Mouse (Mus musculus): ENCODE measurements at regions not wholly inside any gene's neighbourhood (a gene's known extent, or its start where the extent isn't known, plus 50 kb on each side); places are given as distances from the start of the nearest gene placed in this dataset.

DNA sequence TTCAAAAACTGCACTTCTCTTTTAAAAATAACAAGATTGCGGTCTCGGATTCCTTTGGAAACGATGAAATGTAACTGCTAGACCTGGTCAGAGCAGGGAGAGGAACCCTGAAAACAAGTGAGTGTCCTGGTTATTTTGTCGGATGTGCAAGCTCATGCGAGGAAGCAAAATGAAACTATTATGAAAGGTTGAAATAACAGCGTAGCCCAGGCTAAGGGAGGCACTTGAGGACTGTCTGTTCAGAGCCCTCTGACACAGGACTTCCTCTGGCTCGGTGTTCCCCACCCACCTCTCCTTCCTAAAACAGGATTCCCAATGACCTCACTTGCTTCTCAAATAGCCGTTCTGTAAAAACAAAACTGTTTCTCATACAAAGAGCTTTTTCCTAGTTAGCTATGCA lies 51.3 kb upstream of the S1pr1 start:
- DNase-seq: no peak
- intact Hi-C loops (cut with DNase I): no loop called here

DNA sequence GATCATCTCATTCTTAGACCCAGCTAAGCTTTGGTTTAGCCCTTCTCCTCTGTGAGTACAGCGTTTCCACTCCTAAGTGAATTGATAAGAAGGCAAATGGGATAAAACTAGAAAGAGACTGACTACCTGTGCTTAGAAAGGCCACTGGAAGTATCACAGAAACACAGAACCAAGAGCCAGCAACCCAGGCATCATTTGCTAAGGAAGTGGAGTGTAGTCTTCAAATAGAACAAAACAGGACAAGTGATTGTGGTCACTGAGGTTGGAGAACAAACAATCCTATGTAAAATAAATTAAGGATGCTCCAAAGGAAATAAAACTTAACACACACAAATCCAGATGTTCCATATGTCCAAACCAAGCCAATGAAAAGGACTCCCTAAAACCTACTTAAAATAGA lies 53.4 kb upstream of the S1pr1 start:
- intact Hi-C loops (cut with DNase I): no loop called here
- no peak for DNase-seq

DNA sequence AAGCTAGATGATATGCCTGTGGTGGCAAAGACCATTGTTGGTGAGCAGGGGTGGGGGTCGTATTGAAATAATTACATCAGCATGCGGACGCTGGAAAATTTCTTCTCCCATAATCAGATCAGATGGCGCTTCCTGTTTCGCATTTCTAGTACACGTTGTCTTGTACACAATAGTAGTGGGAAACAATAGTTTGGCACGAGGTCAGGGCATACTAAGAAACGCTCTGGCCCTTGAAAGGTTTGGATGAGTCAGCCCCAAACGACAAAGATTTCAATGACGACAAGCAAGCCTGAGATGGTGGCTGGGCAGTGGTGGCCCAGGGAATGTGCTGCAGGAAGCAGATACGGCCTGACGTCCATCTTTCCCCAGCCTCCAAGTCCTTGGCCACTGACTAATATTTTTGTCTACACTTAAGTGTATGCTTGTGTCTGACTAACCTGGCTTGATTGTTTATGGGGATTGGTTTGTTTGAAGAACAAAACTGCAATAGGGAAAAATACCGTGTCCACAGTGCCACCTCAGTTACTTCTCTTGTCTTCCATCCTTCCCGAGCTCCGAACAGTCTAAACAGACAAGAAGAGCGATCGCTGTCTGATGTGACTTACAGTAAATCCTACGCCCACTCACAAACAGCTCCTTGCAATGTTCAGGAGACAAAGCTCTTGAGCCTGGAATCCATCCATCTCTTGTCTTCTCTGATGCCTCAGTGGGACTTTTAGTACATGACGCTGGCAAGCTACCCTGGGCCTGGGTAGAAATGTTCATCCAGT lies 54.1 kb upstream of the S1pr1 start:
- intact Hi-C loops (cut with DNase I): no loop called here
- DNase-seq: peak in 1 of 2 experiments; percentile 16

DNA sequence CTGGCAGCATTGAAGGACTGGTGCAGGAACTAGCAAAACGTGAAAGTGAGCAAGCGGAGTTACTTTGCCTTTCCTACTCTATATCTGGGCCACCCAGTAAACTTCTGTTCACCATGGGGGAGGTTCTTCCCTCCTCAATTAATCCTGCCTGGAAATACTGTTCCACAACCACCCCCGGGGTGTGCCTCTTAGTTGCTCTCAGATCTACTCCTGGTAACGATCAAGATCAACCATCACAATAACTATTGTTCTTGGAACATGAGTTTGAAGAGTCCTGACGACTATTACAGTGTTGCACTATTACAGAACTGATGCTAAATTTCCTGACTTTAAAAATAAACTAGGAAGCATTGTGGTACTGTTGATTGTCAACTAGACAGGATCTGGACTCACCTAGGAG lies 57.8 kb upstream of the S1pr1 start:
- intact Hi-C loops (cut with DNase I): no loop called here
- no peak for DNase-seq

DNA sequence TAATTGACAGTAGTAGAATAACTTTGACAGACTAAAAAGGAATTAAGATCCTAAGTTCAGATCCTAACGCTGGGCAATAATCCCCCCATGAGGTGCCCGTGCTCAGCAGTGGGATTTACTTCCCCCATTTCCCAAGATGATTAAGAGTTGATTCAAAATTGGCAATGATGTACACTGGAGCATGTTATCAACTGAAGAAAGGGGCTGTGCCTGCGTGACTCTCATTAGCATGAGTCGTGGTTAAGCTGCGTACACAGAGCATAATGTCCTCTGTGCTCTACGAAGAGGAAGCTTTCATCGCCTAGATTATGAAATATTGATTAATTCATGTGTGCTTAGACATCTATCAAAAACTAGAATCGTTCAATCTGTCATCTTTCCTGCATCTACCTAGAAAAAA lies 59.4 kb upstream of the S1pr1 start:
- intact Hi-C loops (cut with DNase I): no loop called here

DNA sequence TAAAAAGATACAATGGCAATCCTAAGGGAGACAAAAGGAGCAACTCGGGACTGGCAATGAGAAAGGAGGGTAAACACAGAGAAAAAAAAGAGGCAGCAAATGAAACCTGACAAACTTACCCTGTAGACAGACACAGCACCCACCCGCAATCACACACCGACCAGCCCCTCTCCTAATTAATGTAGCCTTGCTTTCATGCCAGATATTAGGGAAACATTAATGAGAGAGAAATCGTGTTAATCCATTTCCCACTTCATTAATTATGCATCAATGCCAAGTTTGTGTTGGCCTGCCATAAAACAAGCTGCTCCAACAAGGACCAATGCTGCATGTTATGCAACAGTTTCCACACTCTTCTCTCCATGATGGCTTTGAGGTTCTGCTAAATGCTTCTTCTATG lies 59.9 kb upstream of the S1pr1 start:
- no peak for DNase-seq
- intact Hi-C loops (cut with DNase I): no loop called here

More for the DNA sequence above, 59.4 kb upstream of the S1pr1 start:
- no peak for DNase-seq

GRCm38 (mm10) chr3:115779144-115779890 lies 64.4 kb upstream of the S1pr1 start:
- intact Hi-C loops (cut with DNase I): no loop called here
- no peak for DNase-seq

- intact Hi-C loops (cut with DNase I): no loop called here
- no peak for DNase-seq
These were observed 65.0 kb upstream of the S1pr1 start for GRCm38 (mm10) chr3:115779906-115780305.

DNA sequence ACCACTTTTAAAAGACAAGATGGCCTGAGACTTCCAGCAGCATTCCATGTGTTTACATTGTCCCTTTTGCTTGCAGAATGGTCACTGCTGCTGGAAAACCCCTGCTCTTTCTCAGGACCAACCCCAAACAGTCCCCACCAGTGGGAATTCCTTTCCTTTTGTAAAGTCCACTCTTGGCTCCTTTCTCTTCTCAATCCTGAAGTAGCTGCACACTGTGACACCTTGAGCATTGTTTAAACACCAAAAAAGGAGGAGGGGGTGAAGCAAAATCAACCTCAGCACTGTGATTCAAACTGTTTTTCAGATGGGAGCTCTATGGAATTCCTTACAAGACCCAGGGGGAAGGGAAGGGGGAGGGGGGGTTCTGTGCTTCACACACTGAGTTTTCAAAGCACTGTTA lies 67.9 kb upstream of the S1pr1 start:
- intact Hi-C loops (cut with DNase I): no loop called here

DNA sequence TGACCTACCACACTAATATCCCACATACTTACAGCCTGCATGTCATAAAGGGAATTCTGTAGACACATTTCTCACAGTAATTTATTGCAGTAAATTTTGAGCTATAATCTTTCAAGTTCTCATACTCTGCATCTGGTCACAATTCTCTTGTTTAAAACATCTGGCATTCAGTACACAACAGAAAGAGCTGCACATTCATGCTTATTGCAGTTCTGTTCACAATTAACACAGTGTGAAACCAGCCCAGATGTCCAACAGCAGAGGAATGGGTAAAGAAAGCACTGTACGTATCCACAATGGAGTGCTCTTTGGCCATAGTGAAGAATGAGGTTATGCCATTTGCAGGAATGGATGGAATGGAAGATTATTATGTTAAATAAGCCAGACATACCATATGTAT lies 72.5 kb upstream of the S1pr1 start:
- intact Hi-C loops (cut with DNase I): no loop called here
- DNase-seq: no peak

More for the DNA sequence above, 67.9 kb upstream of the S1pr1 start:
- no peak for DNase-seq

- intact Hi-C loops (cut with DNase I): no loop called here
These were observed 73.7 kb upstream of the S1pr1 start for GRCm38 (mm10) chr3:115788525-115788924.

GRCm38 (mm10) chr3:115789063-115789462 lies 74.2 kb upstream of the S1pr1 start:
- no peak for DNase-seq
- intact Hi-C loops (cut with DNase I): no loop called here

More at GRCm38 (mm10) chr3:115788525-115788924, 73.7 kb upstream of the S1pr1 start:
- DNase-seq: no peak

DNA sequence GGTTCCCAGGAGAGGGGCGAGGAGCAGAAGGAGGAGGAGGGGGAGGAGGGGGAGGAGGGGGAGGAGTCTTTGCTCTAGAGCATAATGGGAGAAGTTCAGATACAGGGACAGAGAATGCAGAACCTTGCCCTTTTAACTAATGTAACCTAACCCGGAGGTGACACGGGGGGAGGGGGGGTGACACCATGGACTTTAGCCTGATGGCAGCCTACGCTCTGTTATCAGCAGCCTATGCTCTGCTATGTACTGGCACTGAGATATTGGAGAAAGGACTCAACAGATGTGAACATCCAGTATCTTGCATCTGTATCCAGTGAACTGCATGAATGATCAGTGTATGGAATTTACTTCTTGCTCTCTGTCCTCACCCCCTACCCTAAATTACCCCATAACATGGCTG lies 77.7 kb upstream of the S1pr1 start:
- intact Hi-C loops (cut with DNase I): no loop called here

DNA sequence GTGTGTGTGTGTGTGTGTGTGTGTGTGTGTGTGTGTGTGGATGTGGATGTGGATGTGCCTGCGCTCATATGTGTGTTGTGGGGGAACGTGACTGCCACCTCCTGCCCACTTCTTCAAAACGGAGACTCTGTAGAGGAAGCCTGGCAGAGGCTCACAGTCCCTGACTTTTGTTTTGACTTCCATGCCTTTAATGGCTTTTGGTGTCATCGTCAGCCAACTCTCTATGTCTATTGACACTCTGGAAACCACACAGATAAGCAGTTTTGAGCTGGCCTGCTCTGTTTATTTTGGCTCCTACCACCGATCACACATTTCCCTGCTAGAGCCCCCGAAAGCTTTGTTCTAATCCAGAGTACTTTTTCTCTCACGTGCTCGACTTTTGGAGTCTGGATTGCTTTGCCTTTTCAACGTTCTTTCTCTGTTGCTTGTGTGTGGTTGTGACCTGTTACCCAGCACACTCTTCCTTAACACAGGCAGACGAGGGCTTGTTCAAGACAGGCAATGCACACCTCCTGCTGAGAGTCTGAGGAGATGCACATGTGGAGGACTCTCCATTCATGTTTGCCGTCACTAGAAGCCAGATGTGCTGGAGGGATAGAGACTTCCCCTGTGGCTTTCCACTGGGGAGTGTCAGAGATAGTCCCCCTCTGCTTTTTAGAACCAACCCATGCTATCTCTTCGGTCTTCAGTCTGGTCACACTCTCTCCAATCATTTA lies 78.6 kb upstream of the S1pr1 start:
- no peak for DNase-seq
- intact Hi-C loops (cut with DNase I): no loop called here

More for the DNA sequence above, 77.7 kb upstream of the S1pr1 start:
- DNase-seq: no peak

GRCm38 (mm10) chr3:115799326-115799725 lies 84.5 kb upstream of the S1pr1 start:
- DNase-seq: no peak
- intact Hi-C loops (cut with DNase I): no loop called here

DNA sequence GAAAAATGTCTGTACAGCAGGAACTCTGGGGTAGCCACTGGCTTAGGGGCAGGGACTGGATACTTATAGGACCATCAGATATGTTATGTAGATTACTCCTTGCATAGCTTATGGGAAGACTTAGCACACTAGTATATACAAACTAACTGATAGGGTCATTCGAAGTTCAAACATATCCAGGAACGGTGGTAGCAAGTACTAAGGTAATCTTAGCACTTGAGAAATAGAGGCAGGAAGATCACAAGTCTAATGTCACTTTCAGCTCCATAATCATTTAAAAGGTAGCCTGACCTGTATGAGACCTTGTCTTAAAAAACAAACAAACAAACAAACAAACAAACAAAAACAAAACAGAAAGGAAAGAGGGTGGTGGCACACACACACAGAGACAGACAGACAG lies 85.1 kb upstream of the S1pr1 start:
- DNase-seq: no peak
- intact Hi-C loops (cut with DNase I): no loop called here

GRCm38 (mm10) chr3:115800873-115801272 lies 86.0 kb upstream of the S1pr1 start:
- intact Hi-C loops (cut with DNase I): no loop called here
- DNase-seq: no peak

- intact Hi-C loops (cut with DNase I): no loop called here
- no peak for DNase-seq
These were observed 85.9 kb upstream of the Dph5 start for GRCm38 (mm10) chr3:115801581-115802200.

DNA sequence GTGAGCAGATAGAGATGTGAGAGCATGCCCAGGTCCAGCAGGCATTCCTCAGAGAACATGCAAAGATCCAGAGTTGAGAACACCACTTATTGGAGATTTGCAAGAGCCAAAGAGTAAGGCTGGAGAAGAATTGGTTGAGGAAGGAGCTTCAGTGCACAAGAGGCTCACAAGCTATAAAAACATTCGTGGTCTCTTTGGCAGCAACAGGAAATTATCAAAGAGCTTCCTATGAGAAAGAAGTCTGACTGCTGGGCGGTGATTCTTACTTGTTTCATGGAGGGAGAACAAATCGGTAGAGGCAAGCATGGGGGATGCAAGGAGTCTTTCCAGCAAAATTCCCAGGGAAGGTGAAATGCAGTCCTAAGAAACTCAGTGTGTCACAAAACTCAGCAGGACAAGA lies 83.0 kb upstream of the Dph5 start:
- no peak for DNase-seq
- intact Hi-C loops (cut with DNase I): no loop called here

- no peak for DNase-seq
- intact Hi-C loops (cut with DNase I): no loop called here
These were observed 80.6 kb upstream of the Dph5 start for GRCm38 (mm10) chr3:115807032-115807431.

- intact Hi-C loops (cut with DNase I): no loop called here
- no peak for DNase-seq
These were observed 72.5 kb upstream of the Dph5 start for GRCm38 (mm10) chr3:115815168-115815567.

All from gastrocnemius, postnatal 36 days (tissue).